Mouse (Mus musculus): Measurements from ENCODE around the gene Hist2h2aa1. TPM values are rescaled to one million over a fixed set of nuclear protein-coding genes. Genes with fewer than 3 reads are reported as not detected.

Gene Hist2h2aa1
- polyA plus RNA-seq, 1 experiment from 2014 or later: 11.8 TPM

DNA sequence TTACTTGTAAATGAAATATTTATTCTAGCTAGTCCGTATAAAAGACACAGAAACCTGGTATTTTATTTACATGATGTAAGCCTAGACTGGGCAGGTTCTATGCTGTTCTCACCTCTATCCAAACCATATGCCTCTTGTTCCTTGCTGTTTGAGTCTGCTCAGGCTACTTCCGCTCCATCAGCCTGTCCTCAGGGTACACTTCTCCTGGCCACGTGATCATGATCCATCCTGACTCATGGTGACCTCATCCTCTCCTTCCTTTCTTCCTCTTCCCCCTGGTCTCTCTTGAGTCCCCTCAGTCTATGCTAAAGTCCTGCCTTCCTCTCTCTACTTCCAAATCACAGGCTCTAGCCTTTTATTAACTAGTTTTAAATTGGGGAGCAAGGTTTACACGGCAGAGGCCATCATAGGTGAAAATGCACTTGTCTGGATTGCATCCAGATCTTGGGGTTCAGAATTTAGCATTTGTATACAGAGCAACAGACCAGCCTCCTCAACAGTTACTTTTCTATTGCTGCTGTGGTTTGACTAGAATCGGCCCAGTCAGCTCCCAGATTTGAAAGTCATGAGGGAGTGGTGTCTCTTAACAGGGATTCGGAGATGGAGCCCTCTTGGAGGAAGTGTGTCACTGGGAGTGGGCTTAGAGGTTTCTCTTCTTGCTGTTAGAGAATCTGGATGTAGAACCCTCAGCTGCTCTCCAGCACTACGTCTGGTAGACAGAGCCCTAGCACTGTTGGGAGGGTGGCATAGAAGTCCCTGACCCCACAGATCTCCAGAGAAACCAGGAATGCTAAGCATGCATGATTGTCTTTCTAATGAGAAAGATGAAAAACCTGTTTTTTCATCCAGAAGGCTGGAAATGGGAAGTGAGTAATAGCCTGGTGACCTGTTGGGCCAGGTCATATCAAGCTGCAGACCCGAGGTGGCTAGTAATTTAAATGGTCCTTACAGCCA is 18.3 kb upstream of the Hist2h2aa1 start:
- H3K27me3 ChIP-seq (ENCODE audit: control insufficient read depth, insufficient read depth, low read length): no peaks in the 10 kb centered on the region
- ATAC-seq (replicated peaks; ENCODE audit: extremely low read depth, insufficient read depth, low FRiP score): no peak
- H3K9ac ChIP-seq (ENCODE audit: low read length): no peak overlapping the region
- peaks cover 17% of the 10 kb centered on the region for H3K4me1 ChIP-seq (ENCODE audit: control insufficient read depth, insufficient read depth, low read length)
- no peaks in the 10 kb centered on the region for H3K9me3 ChIP-seq (replicated peaks; ENCODE audit: control insufficient read depth, low read length)
- WGBS: 60% methylated on average over 8 of the region's 8 CpGs
- H3K27ac ChIP-seq (ENCODE audit: low read length): no peak overlapping the region
- no peak overlapping the region for H3K4me2 ChIP-seq (ENCODE audit: low read depth, low read length)
- H3K4me3 ChIP-seq (ENCODE audit: low read length): no peak overlapping the region
- H3K36me3 ChIP-seq (ENCODE audit: control insufficient read depth, insufficient read depth): no peaks in the 10 kb centered on the region

DNA sequence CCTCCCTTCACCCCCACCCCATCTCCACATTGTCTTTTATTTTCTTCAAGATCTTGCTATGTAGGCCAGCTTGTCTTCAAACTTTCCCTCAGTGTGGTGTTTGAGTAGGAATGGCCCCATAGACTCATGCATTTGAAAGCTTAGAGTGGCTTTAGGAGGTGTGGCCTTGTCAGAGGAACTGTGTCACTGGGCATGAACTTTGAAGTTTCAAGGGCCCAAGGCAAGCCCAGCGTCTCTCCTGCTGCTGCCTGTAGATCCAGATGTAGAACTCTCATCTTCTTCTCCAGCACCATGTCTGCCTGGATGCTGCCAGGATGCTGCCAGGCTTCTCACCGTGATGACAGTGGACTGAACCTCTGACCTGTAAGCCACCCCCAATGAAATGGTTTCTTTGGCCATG is 16.5 kb upstream of the Hist2h2aa1 start:
- Histone ChIP-seq H3K27me3 (ENCODE audit: control insufficient read depth, insufficient read depth, low read length) (no peaks in the 10 kb centered on the region), H3K9ac (ENCODE audit: low read length) (no peak overlapping the region), H3K4me3 (ENCODE audit: low read length) (no peak overlapping the region), H3K27ac (ENCODE audit: low read length) (no peak overlapping the region), H3K36me3 (ENCODE audit: control insufficient read depth, insufficient read depth) (no peaks in the 10 kb centered on the region), H3K4me1 (ENCODE audit: control insufficient read depth, insufficient read depth, low read length) (peaks cover 2% of the 10 kb centered on the region; the same call in 1 of the 2 replicates), H3K9me3 (replicated peaks; ENCODE audit: control insufficient read depth, low read length) (no peaks in the 10 kb centered on the region), H3K4me2 (ENCODE audit: low read depth, low read length) (no peak overlapping the region)
- no peak for ATAC-seq (replicated peaks; ENCODE audit: extremely low read depth, insufficient read depth, low FRiP score)
- WGBS: 53% methylated on average over 2 of the region's 2 CpGs

DNA sequence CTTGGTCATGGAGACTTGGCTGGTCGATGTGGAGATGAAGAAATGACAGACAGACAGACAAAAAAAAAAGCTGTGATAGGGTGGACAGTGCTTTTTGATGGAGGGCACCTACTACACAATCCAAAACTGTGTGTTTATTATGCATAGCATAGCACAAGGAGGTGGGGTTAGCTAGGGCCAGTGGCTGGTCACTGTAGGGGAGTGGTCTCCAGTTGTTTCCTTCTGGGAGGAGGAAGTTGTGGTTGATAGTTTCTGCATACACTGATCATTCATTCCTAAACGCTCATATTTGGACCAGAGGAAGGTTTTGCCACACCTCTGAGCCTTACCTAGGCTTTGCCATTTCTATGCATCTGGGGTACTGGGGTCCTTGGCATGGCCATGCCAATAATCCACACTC is 14.9 kb upstream of the Hist2h2aa1 start:
- Histone ChIP-seq H3K4me3 (ENCODE audit: low read length) (no peak overlapping the region), H3K27me3 (ENCODE audit: control insufficient read depth, insufficient read depth, low read length) (no peaks in the 10 kb centered on the region), H3K4me1 (ENCODE audit: control insufficient read depth, insufficient read depth, low read length) (no peaks in the 10 kb centered on the region; the same call in 1 of the 2 replicates), H3K27ac (ENCODE audit: low read length) (no peak overlapping the region), H3K9me3 (replicated peaks; ENCODE audit: control insufficient read depth, low read length) (no peaks in the 10 kb centered on the region), H3K4me2 (ENCODE audit: low read depth, low read length) (no peak overlapping the region), H3K36me3 (ENCODE audit: control insufficient read depth, insufficient read depth) (no peaks in the 10 kb centered on the region), H3K9ac (ENCODE audit: low read length) (no peak overlapping the region)
- 79% methylated on average over 2 of the region's 2 CpGs for WGBS
- no peak for ATAC-seq (replicated peaks; ENCODE audit: extremely low read depth, insufficient read depth, low FRiP score)

DNA sequence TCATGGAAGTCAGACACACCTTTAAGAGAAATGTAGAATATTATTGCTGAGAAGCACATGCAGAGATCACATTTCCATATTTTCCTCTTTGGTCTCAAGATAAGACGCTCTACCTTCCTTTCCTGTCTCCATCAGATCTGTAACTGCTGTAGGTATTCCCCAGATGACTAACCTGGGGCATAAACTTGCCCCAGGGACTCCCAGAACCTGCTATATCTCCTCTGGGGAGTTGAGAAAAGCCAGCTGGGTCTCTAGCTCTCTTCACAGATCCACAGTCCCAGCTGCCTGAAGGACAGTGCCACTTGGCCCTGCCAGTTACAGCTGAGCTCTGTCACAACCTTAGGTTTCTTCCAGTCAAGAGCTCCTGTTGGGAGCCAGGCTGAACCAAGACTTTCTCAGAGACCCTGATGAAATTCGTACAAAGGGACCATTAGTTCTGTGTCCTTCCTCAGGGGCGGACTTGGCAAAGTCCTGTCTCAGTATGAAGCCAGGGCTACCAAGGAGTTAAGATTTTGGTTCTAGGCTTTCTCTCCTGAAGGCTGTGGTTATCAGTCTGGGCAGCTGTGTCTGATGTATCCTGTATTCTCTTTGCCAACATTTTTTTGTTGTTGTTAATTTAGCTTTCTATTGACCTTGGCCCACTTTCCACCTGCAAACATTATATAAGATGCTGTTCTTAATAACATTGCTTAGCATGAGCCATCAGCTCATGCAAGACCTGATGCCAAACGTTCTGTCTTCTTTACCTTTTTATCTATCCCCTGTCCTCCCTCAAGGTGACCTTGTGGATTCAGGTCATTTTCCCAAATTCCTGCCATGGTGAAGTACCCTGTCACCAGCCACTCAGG is 14.2 kb upstream of the Hist2h2aa1 start:
- H3K4me1 ChIP-seq (ENCODE audit: control insufficient read depth, insufficient read depth, low read length): no peaks in the 10 kb centered on the region; the same call in 1 of the 2 replicates
- no peaks in the 10 kb centered on the region for H3K36me3 ChIP-seq (ENCODE audit: control insufficient read depth, insufficient read depth)
- no peak overlapping the region for H3K4me3 ChIP-seq (ENCODE audit: low read length)
- no peak for ATAC-seq (replicated peaks; ENCODE audit: extremely low read depth, insufficient read depth, low FRiP score)
- H3K4me2 ChIP-seq (ENCODE audit: low read depth, low read length): no peak overlapping the region
- H3K9me3 ChIP-seq (replicated peaks; ENCODE audit: control insufficient read depth, low read length): no peaks in the 10 kb centered on the region
- no peak overlapping the region for H3K9ac ChIP-seq (ENCODE audit: low read length)
- no peak overlapping the region for H3K27ac ChIP-seq (ENCODE audit: low read length)
- H3K27me3 ChIP-seq (ENCODE audit: control insufficient read depth, insufficient read depth, low read length): no peaks in the 10 kb centered on the region
- 55% methylated on average over 4 of the region's 4 CpGs for WGBS

DNA sequence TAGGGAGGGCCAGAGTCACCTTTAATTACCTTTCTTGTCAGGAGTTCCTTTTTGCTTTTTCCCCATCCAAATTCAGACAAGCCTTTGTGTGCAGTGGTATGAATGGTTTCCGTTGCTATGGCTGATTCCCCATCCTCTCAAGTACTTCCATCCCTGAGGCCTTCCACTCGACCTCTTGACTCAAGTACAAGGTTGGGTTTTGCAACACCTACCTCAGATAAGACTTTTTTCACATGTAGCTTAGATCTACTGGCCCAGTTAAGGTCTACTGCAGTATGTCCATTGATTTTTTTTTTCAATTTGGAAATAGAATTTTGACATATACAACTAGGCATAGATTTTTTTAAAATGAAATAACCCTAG is 13.6 kb upstream of the Hist2h2aa1 start:
- Histone ChIP-seq H3K9me3 (replicated peaks; ENCODE audit: control insufficient read depth, low read length) (no peaks in the 10 kb centered on the region), H3K9ac (ENCODE audit: low read length) (no peak overlapping the region), H3K4me3 (ENCODE audit: low read length) (no peak overlapping the region), H3K36me3 (ENCODE audit: control insufficient read depth, insufficient read depth) (no peaks in the 10 kb centered on the region), H3K27me3 (ENCODE audit: control insufficient read depth, insufficient read depth, low read length) (no peaks in the 10 kb centered on the region), H3K4me2 (ENCODE audit: low read depth, low read length) (no peak overlapping the region), H3K27ac (ENCODE audit: low read length) (no peak overlapping the region), H3K4me1 (ENCODE audit: control insufficient read depth, insufficient read depth, low read length) (no peaks in the 10 kb centered on the region)
- 41% methylated on average over 2 of the region's 2 CpGs for WGBS
- no peak for ATAC-seq (replicated peaks; ENCODE audit: extremely low read depth, insufficient read depth, low FRiP score)

DNA sequence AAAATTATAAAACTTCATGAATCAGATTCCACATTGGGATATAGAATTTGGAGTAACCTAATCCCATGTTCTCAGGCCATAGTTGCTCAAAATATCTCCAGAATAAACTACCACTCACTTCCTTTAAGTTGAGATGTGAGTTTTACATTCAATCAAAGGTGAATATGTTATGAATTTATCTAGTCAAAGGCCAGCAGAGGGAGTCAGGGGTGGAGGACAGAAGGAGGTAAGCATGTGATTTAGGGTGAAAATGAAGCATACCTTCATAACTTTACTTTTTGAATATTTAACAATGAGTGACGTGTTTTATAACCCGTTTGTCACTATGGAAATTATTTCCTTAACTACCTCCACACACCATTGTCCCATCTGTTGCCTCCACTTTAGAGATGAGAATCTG is 10.4 kb upstream of the Hist2h2aa1 start:
- no peaks in the 10 kb centered on the region for H3K27me3 ChIP-seq (ENCODE audit: control insufficient read depth, insufficient read depth, low read length)
- 89% methylated on average over 2 of the region's 2 CpGs for WGBS
- H3K4me1 ChIP-seq (ENCODE audit: control insufficient read depth, insufficient read depth, low read length): peaks cover 7% of the 10 kb centered on the region
- no peaks in the 10 kb centered on the region for H3K9me3 ChIP-seq (replicated peaks; ENCODE audit: control insufficient read depth, low read length)
- no peak overlapping the region for H3K9ac ChIP-seq (ENCODE audit: low read length)
- no peaks in the 10 kb centered on the region for H3K36me3 ChIP-seq (ENCODE audit: control insufficient read depth, insufficient read depth)
- H3K4me3 ChIP-seq (ENCODE audit: low read length): no peak overlapping the region
- ATAC-seq (replicated peaks; ENCODE audit: extremely low read depth, insufficient read depth, low FRiP score): no peak
- H3K27ac ChIP-seq (ENCODE audit: low read length): no peak overlapping the region
- no peak overlapping the region for H3K4me2 ChIP-seq (ENCODE audit: low read depth, low read length)

DNA sequence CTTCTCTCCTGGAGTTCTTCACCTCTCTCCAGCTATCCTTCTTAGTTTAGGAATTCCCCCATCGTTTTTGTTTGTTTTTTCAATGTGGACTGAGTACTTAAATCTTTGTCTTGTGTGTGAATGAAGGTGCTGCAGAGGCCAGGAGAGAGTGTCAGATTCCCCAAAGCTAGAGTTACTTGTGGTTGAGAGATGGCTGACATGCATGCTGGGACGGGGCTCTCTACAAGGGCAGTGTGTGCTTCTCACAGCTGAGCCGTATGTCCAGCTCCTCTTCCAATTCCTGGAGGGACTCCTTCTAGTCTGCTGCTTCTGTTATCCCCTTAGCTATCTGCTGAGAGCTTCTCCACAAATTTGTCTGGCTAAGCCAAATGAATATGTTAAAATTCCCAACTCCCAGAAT is 9.5 kb upstream of the Hist2h2aa1 start:
- WGBS: 47% methylated on average over 3 of the region's 3 CpGs

DNA sequence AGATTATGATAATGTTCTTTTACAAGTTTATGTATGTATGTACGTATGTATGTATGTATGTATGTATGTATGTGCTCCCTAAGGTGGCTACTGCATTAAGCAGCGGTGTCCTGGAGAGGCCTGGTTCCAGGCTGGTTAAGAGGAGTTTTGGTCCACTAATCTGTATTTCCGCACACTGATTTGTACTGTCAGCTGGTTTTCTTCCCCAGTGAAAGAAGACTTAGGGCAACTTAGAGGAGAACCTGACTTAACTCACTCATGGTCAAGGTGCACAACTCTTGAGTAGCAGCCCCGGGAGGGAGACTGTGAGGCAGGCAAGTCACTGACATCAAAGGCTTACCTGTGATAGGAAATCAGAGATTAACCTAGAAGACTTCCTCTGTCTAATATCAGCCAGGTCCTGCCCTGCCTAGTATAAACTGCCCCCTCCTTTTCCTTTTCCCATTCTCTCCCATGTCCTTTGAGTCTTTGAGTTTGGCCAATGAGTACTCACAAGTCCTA is 8.4 kb upstream of the Hist2h2aa1 start:
- Histone ChIP-seq H3K4me3 (ENCODE audit: low read length) (peak overlapping the region; percentile 56), H3K9ac (ENCODE audit: low read length) (peak overlapping the region; percentile 71), H3K36me3 (ENCODE audit: control insufficient read depth, insufficient read depth) (no peaks in the 10 kb centered on the region), H3K9me3 (replicated peaks; ENCODE audit: control insufficient read depth, low read length) (no peaks in the 10 kb centered on the region), H3K4me1 (ENCODE audit: control insufficient read depth, insufficient read depth, low read length) (peaks cover 10% of the 10 kb centered on the region), H3K4me2 (ENCODE audit: low read depth, low read length) (peak overlapping the region; percentile 64), H3K27me3 (ENCODE audit: control insufficient read depth, insufficient read depth, low read length) (no peaks in the 10 kb centered on the region), H3K27ac (ENCODE audit: low read length) (no peak overlapping the region)
- no peak for ATAC-seq (replicated peaks; ENCODE audit: extremely low read depth, insufficient read depth, low FRiP score)
- 78% methylated on average over 4 of the region's 4 CpGs for WGBS

More for the DNA sequence above, 9.5 kb upstream of the Hist2h2aa1 start:
- H3K36me3 ChIP-seq (ENCODE audit: control insufficient read depth, insufficient read depth): no peaks in the 10 kb centered on the region
- H3K4me2 ChIP-seq (ENCODE audit: low read depth, low read length): no peak overlapping the region
- H3K9ac ChIP-seq (ENCODE audit: low read length): no peak overlapping the region
- H3K4me1 ChIP-seq (ENCODE audit: control insufficient read depth, insufficient read depth, low read length): peaks cover 9% of the 10 kb centered on the region
- H3K9me3 ChIP-seq (replicated peaks; ENCODE audit: control insufficient read depth, low read length): no peaks in the 10 kb centered on the region
- H3K27me3 ChIP-seq (ENCODE audit: control insufficient read depth, insufficient read depth, low read length): no peaks in the 10 kb centered on the region
- H3K27ac ChIP-seq (ENCODE audit: low read length): no peak overlapping the region
- H3K4me3 ChIP-seq (ENCODE audit: low read length): no peak overlapping the region
- no peak for ATAC-seq (replicated peaks; ENCODE audit: extremely low read depth, insufficient read depth, low FRiP score)
